Mouse (Mus musculus): ENCODE data around the gene Plcb3. TPM values are rescaled to one million over a fixed set of nuclear protein-coding genes. Genes with fewer than 3 reads are reported as not detected.

The Plcb3 gene
- polyA plus RNA-seq, 1 experiment: 49.3 TPM

DNA sequence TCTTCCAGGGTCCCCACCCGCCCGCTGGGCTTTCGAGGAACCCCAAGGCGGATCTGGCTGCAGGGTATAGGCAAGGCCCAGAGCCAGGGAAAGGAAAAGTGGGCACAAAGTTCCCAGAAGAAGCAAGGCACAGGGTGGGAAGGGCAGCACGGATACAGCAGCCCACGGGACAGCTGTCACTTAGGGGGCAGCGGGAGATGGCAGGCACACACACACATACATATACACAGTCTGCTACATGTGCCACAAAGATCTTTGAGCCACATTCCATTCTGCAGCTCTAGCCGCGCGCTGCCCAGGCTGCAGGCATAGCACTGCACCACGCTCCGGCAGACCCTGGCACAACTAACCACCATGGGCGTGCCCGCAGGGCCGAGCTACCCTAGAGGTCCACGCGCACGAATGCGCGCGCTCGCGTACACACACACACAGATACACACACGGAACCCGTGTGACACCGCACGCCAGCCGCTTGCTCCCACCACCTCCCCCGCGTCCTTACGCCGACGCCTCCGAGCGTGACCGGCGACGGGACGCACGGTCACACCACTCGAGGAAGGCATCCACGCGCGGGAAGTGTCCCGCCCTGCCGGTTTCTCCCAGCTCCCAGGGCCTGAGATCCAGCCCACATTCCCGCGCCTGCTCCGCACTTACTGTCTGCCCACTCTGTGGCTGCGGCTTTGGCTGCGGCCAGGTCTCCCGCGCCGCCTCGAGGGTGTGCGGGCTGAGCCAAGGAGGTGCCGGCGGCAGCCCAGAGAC, 42.7 kb downstream of the Plcb3 start:
- no peak for TF ChIP-seq FLI1 (IDR thresholded peaks at IDR 0.05; ENCODE audit: low read length)
- no peak for TF ChIP-seq GATA1 (IDR thresholded peaks at IDR 0.05; ENCODE audit: borderline replicate concordance, low read length)
- Histone ChIP-seq H3K9me3 (no peaks in the 10 kb centered on the region), H3K4me1 (peaks cover 44% of the 10 kb centered on the region), H3K36me3 (replicated peaks; ENCODE audit: low read length) (peaks cover 12% of the 10 kb centered on the region), H3K27me3 (replicated peaks) (peaks cover 65% of the 10 kb centered on the region), H3K4me3 (replicated peaks) (peak overlapping the region; percentile 89)

GRCm38 (mm10) chr19:6933102-6933435, 43.2 kb downstream of the Plcb3 start:
- peaks cover 68% of the 10 kb centered on the region for H3K27me3 ChIP-seq (replicated peaks)
- H3K4me1 ChIP-seq: peaks cover 44% of the 10 kb centered on the region
- H3K9me3 ChIP-seq: no peaks in the 10 kb centered on the region
- TF ChIP-seq GATA1 (IDR thresholded peaks at IDR 0.05; ENCODE audit: borderline replicate concordance, low read length): no peak
- no peak for TF ChIP-seq FLI1 (IDR thresholded peaks at IDR 0.05; ENCODE audit: low read length)
- H3K4me3 ChIP-seq (replicated peaks): no peak overlapping the region
- H3K36me3 ChIP-seq (replicated peaks; ENCODE audit: low read length): peaks cover 6% of the 10 kb centered on the region

DNA sequence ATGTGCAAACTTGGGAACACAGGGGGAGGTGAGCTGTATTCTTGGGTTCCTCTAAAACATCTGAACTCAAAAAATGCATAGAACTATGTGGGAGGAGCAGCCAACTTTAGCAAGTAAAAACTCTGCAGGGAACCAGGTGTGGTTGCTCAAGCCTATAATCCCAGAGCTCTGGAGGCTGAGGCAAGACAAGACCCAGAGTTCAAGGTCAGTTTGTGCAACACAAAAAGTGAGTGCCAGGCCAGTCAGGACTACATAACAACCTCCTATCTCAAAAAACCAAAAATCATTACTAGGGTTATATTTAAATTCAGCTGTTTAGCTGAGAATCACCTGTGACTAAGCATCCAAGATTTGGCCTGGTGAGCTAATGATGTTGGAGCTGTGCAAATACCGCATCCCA, 44.3 kb downstream of the Plcb3 start:
- Histone ChIP-seq H3K4me1 (peaks cover 49% of the 10 kb centered on the region), H3K27me3 (replicated peaks) (peaks cover 78% of the 10 kb centered on the region), H3K9me3 (no peaks in the 10 kb centered on the region), H3K4me3 (replicated peaks) (no peak overlapping the region), H3K36me3 (replicated peaks; ENCODE audit: low read length) (no peaks in the 10 kb centered on the region)
- TF ChIP-seq FLI1 (IDR thresholded peaks at IDR 0.05; ENCODE audit: low read length): no peak
- TF ChIP-seq GATA1 (IDR thresholded peaks at IDR 0.05; ENCODE audit: borderline replicate concordance, low read length): no peak

GRCm38 (mm10) chr19:6931002-6931401, 45.3 kb downstream of the Plcb3 start:
- H3K9me3 ChIP-seq: peaks cover 3% of the 10 kb centered on the region
- peaks cover 86% of the 10 kb centered on the region for H3K27me3 ChIP-seq (replicated peaks)

GRCm38 (mm10) chr19:6928080-6928479, 48.2 kb downstream of the Plcb3 start:
- peaks cover 7% of the 10 kb centered on the region for H3K9me3 ChIP-seq
- no peak overlapping the region for H3K4me3 ChIP-seq (replicated peaks)
- H3K27me3 ChIP-seq (replicated peaks): peaks cover 73% of the 10 kb centered on the region
- no peak for TF ChIP-seq FLI1 (IDR thresholded peaks at IDR 0.05; ENCODE audit: low read length)
- TF ChIP-seq GATA1 (IDR thresholded peaks at IDR 0.05; ENCODE audit: borderline replicate concordance, low read length): no peak
- no peaks in the 10 kb centered on the region for H3K36me3 ChIP-seq (replicated peaks; ENCODE audit: low read length)
- H3K4me1 ChIP-seq: peaks cover 74% of the 10 kb centered on the region

More at GRCm38 (mm10) chr19:6931002-6931401, 45.3 kb downstream of the Plcb3 start:
- Histone ChIP-seq H3K4me1 (peaks cover 59% of the 10 kb centered on the region), H3K36me3 (replicated peaks; ENCODE audit: low read length) (no peaks in the 10 kb centered on the region), H3K4me3 (replicated peaks) (no peak overlapping the region)
- TF ChIP-seq FLI1 (IDR thresholded peaks at IDR 0.05; ENCODE audit: low read length) (no peak), GATA1 (IDR thresholded peaks at IDR 0.05; ENCODE audit: borderline replicate concordance, low read length) (no peak)

DNA sequence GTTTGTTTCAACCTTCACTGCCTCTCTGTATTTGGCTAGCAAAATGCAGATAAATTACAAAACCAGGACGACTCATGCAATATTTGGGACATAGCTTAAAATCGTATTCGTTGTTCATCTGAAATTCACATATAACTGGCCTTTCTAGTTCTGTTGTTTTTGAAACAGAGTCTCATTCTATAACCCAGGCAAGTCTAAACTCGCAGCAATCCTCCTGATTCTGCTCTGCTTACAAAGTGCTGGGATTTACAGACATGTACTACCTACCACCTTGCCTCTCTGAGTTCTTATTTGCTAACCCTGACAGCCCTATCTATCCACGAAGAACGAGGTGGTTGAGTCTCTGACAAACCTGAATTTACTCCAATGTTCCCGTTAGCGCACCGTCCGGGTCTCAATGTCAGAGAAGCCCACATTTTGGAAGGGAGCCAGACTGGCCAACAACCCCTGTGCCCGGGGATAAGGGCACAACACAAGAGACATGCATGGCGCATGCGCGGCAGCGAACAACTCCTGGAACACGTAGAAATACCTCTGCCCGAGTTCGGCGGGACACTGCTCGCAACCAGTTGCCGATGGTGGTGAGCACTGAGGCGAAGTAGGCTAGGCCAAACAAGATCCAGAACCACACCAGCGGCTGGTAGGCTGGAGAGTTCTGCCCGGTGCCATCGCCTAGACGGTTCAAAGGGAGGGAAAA, 49.6 kb downstream of the Plcb3 start:
- H3K4me1 ChIP-seq: peaks cover 75% of the 10 kb centered on the region
- peak overlapping the region; percentile 66 for H3K4me3 ChIP-seq (replicated peaks)
- H3K9me3 ChIP-seq: peaks cover 7% of the 10 kb centered on the region
- H3K36me3 ChIP-seq (replicated peaks; ENCODE audit: low read length): no peaks in the 10 kb centered on the region
- H3K27me3 ChIP-seq (replicated peaks): peaks cover 59% of the 10 kb centered on the region
- TF ChIP-seq FLI1 (IDR thresholded peaks at IDR 0.05; ENCODE audit: low read length) (no peak), GATA1 (IDR thresholded peaks at IDR 0.05; ENCODE audit: borderline replicate concordance, low read length) (no peak)

DNA sequence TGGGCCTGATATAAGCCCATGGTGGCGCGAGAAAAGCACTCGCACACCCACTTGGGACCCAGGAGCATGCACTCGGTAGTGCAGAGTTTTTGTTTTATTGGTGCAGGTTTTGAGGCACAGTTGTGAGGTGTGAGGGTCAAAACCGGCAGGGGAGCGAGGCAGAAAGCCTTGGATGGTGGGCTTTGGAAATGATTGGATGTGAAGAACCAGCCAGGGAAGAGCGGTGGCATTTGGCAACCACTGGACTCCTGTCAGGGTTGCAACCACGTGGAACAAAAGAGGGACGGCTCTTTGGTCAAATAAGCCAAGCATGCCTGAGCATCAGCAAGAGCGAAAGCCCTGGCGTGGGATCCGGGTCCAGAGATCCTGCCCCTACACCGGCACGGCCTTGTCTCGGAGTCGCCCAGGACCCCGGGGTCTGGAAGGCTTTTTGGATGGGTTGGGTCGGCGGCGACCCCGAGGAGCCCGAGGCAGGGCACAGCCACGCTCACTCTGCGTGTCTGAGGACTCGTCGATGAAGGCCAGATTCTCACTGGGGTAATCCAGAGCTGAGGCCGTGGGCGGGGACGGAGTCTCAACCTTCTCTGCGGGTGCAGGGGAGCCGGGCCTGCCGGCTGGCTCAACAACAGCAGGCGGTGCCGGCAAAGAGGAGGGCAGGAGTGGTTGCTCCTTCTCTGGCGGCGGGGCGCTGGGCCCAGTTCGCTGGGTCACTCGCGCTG, 50.5 kb downstream of the Plcb3 start:
- Histone ChIP-seq H3K4me3 (replicated peaks) (peak overlapping the region; percentile 90), H3K27me3 (replicated peaks) (peaks cover 51% of the 10 kb centered on the region)

GRCm38 (mm10) chr19:6925307-6925573, 51.0 kb downstream of the Plcb3 start, which contains the start of gene Catsperz:
Gene Catsperz (minus strand): TSS chr19:6925380.
- TF ChIP-seq GATA1 (IDR thresholded peaks at IDR 0.05; ENCODE audit: borderline replicate concordance, low read length) (no peak), FLI1 (IDR thresholded peaks at IDR 0.05; ENCODE audit: low read length) (no peak)
- peaks cover 72% of the 10 kb centered on the region for H3K4me1 ChIP-seq
- peaks cover 7% of the 10 kb centered on the region for H3K9me3 ChIP-seq
- peaks cover 2% of the 10 kb centered on the region for H3K36me3 ChIP-seq (replicated peaks; ENCODE audit: low read length)
- peaks cover 48% of the 10 kb centered on the region for H3K27me3 ChIP-seq (replicated peaks)
- H3K4me3 ChIP-seq (replicated peaks): peak within 1 kb of the TSS; percentile 90

More for the DNA sequence above, 50.5 kb downstream of the Plcb3 start:
- Histone ChIP-seq H3K36me3 (replicated peaks; ENCODE audit: low read length) (no peaks in the 10 kb centered on the region), H3K4me1 (peaks cover 69% of the 10 kb centered on the region), H3K9me3 (peaks cover 7% of the 10 kb centered on the region)
- TF ChIP-seq GATA1 (IDR thresholded peaks at IDR 0.05; ENCODE audit: borderline replicate concordance, low read length) (no peak), FLI1 (IDR thresholded peaks at IDR 0.05; ENCODE audit: low read length) (no peak)

DNA sequence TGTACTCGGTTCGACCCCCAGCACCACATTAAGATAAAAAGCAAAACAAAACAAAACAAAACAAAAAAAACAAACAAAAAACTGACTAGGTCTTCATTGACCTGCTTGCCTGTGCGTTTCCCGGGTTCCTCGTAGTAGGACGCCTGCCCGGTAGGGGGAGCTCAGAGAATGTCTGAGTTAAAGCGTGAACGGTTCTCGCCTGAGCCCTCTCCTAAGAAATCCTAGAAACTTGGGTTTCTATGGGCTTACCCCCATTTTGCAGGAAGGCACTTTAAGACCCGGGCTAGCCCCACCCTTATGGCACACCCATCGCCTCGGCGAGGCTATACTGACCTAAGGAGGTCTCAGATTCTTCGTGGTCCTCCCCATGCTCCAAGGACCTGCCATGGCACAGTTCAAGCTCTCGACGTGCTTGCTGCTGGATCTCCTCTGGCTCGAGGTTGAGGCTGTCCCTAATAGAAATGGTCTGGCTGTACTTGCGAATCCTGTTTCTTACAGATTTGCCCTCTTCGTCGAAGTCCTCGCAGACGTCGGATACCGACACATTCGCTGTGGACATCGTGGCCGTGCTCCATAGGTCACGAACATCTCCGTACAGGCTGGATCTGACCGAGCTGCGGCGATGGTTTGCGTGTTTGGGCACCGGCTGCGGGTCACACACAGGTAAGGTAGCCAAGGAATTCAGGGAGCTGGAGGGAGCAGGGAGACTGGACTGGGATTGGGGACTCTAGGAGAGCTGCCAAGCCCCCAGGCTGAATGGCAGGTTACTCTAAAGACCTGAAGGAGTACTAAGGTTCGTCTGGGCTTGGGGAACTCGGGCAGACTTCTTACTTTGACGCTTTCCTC, 51.6 kb downstream of the Plcb3 start:
- Histone ChIP-seq H3K9me3 (peaks cover 7% of the 10 kb centered on the region), H3K36me3 (replicated peaks; ENCODE audit: low read length) (peaks cover 8% of the 10 kb centered on the region), H3K4me3 (replicated peaks) (peak overlapping the region; percentile 90), H3K4me1 (peaks cover 78% of the 10 kb centered on the region), H3K27me3 (replicated peaks) (peaks cover 44% of the 10 kb centered on the region)
- no peak for TF ChIP-seq FLI1 (IDR thresholded peaks at IDR 0.05; ENCODE audit: low read length)

Data from megakaryocyte, embryonic 14.5 days (primary cell).